Mouse (Mus musculus) forebrain, postnatal 0 days (tissue): Measurements from ENCODE around the gene Obscn. TPM values are rescaled to one million over a fixed set of nuclear protein-coding genes. Genes with fewer than 3 reads are reported as not detected.

Experiments used
- ATAC-seq: fragments of 200-750 bp; cut with Nextera tagmentation; 2 replicates; pipeline ENCODE4 v1.8.0; 2017; ENCODE audit warnings: mild to moderate bottlenecking, moderate library complexity
- DNase-seq: peaks from one replicate; pipeline ENCODE4 v3.0.0-alpha.2; 2015
- H3K27ac ChIP-seq: fragments of 300-500 bp; sonication (generic); 2 replicates; pipeline ENCODE4 v1.5.1; 2014; ENCODE audit warnings: low read depth, mild to moderate bottlenecking, antibody characterized with exemption, low read length, moderate library complexity, mixed read lengths
- H3K27me3 ChIP-seq: fragments of 300-500 bp; sonication (generic); 2 replicates; pipeline ENCODE4 v1.6.1; 2014; ENCODE audit warnings: mild to moderate bottlenecking, low read length, mixed read lengths; ENCODE audit not compliant: insufficient read depth
- H3K36me3 ChIP-seq: fragments of 300-500 bp; sonication (generic); 2 replicates; pipeline ENCODE4 v1.6.1; 2014; ENCODE audit warnings: mild to moderate bottlenecking, moderate library complexity; ENCODE audit not compliant: insufficient read depth
- H3K4me1 ChIP-seq: fragments of 300-500 bp; sonication (generic); 2 replicates; pipeline ENCODE4 v1.6.1; 2014; ENCODE audit warnings: antibody characterized with exemption; ENCODE audit not compliant: insufficient read depth
- H3K4me2 ChIP-seq: fragments of 300-500 bp; sonication (generic); 2 replicates; pipeline ENCODE4 v1.6.1; 2014; ENCODE audit warnings: low read depth, mild to moderate bottlenecking, moderate library complexity
- H3K4me3 ChIP-seq: fragments of 300-500 bp; sonication (generic); 2 replicates; pipeline ENCODE4 v1.5.1; 2014; ENCODE audit warnings: low read depth, low read length, mixed read lengths
- H3K9ac ChIP-seq: fragments of 300-500 bp; sonication (generic); 2 replicates; pipeline ENCODE4 v1.6.1; 2014; ENCODE audit warnings: mild to moderate bottlenecking
- H3K9me3 ChIP-seq: fragments of 300-500 bp; sonication (generic); 2 replicates; pipeline ENCODE4 v1.6.1; 2016; ENCODE audit warnings: low read length
- CTCF ChIP-seq: sonication (generic); IDR thresholded peaks from 2 replicates; pipeline ENCODE4 v1.5.1; 2016; ENCODE audit warnings: antibody characterized with exemption, control low read depth, low read depth
- WGBS: fragments of 180-500 bp; shearing (Covaris S2); extraction: QIAGEN DNeasy Blood & Tissue Kit; methylation state at CpG from one replicate; pipeline ENCODE4 v1.1.7; 2014; 5-methylcytosine and 5-hydroxymethylcytosine counted together
- microRNA-seq, 2 experiments: library from miRNA; unstranded; fragments of <30 nt; microRNA quantifications; one replicate each; pipeline ENCODE4; 2016
- polyA plus RNA-seq: library from polyadenylated mRNA; unstranded; fragments of >200 nt; fragmentation: Nextera tagmentation; extraction: Ambion mirVana; gene quantifications from 2 replicates; pipeline ENCODE4 v1.2.1, GENCODE M21; 2015
- total RNA-seq: library from RNA; depleted of rRNA; stranded (reverse); fragments of >200 nt; gene quantifications from 2 replicates; pipeline ENCODE4 v1.2.3, GENCODE M21; 2014; rRNA removed

Obscn gene
- total and polyA plus RNA-seq, 2 experiments from 2014 or later, result 0.31 to 1.5 TPM

GRCm38 (mm10) chr11:58949480-58950431 lies 186.4 kb downstream of the Obscn start:
- no peaks in the 10 kb centered on the region for H3K27me3 ChIP-seq
- H3K36me3 ChIP-seq, result no peaks in the 10 kb centered on the region
- peak overlapping the region; percentile 64 for H3K4me2 ChIP-seq
- no peaks in the 10 kb centered on the region for H3K9me3 ChIP-seq
- WGBS, result 2% methylated on average over 20 of the region's 20 CpGs
- ATAC-seq, result peak; percentile 72
- peak overlapping the region; percentile 98 for H3K27ac ChIP-seq
- TF ChIP-seq CTCF, result no peak
- H3K4me1 ChIP-seq, result peaks cover 9% of the 10 kb centered on the region; the same call in 1 of the 2 replicates
- H3K4me3 ChIP-seq, result peak overlapping the region; percentile 50
- DNase-seq, result peak; percentile 89
- H3K9ac ChIP-seq, result peak overlapping the region; percentile 85

GRCm38 (mm10) chr11:58948542-58949479 lies 187.4 kb downstream of the Obscn start, which contains the start of gene Hist3h2ba:
Hist3h2ba (plus strand) TSS chr11:58948920.
- WGBS, result under 1% methylated on average over 48 of the region's 48 CpGs
- Histone ChIP-seq H3K4me3 (peak within 1 kb of the TSS; percentile 50), H3K36me3 (no peaks in the 10 kb centered on the region), H3K4me2 (peak within 1 kb of the TSS; percentile 64), H3K9ac (peak within 1 kb of the TSS; percentile 85), H3K27ac (peak within 1 kb of the TSS; percentile 98), H3K27me3 (no peaks in the 10 kb centered on the region), H3K4me1 (peaks cover 9% of the 10 kb centered on the region; the same call in 1 of the 2 replicates), H3K9me3 (no peaks in the 10 kb centered on the region)
- peak; percentile 94 for DNase-seq
- peak; percentile 89 for ATAC-seq
- TF ChIP-seq CTCF, result 0 out of 2 replicates have a peak, but pooled peaks have one; percentile 22

- no peak for TF ChIP-seq CTCF
- Histone ChIP-seq H3K9me3 (no peaks in the 10 kb centered on the region), H3K36me3 (no peaks in the 10 kb centered on the region)
These were observed 188.2 kb downstream of the Obscn start for GRCm38 (mm10) chr11:58947798-58948528.

GRCm38 (mm10) chr11:58947306-58947705 lies 188.9 kb downstream of the Obscn start:
- ATAC-seq (no peak), DNase-seq (no peak)
- Histone ChIP-seq H3K27me3 (no peaks in the 10 kb centered on the region), H3K36me3 (no peaks in the 10 kb centered on the region), H3K4me3 (no peak overlapping the region), H3K4me2 (peak overlapping the region; percentile 64), H3K27ac (peak overlapping the region; percentile 98), H3K9ac (peak overlapping the region; percentile 65; the same call in 1 of the 2 replicates), H3K9me3 (no peaks in the 10 kb centered on the region), H3K4me1 (peaks cover 9% of the 10 kb centered on the region; the same call in 1 of the 2 replicates)
- WGBS, result 73% methylated on average over 3 of the region's 3 CpGs
- no peak for TF ChIP-seq CTCF

More at GRCm38 (mm10) chr11:58947798-58948528, 188.2 kb downstream of the Obscn start:
- ATAC-seq, result peak; percentile 74
- Histone ChIP-seq H3K9ac (peak overlapping the region; percentile 65), H3K27ac (peak overlapping the region; percentile 98), H3K4me3 (peak overlapping the region; percentile 50), H3K4me1 (peaks cover 9% of the 10 kb centered on the region; the same call in 1 of the 2 replicates), H3K4me2 (peak overlapping the region; percentile 64), H3K27me3 (no peaks in the 10 kb centered on the region)
- peak; percentile 88 for DNase-seq
- 4% methylated on average over 23 of the region's 23 CpGs for WGBS

Small RNA genes lying within 50 kb of the gene (microRNA-seq; reads per million reads assigned to microRNA genes)
- 0.24 to 0.39 reads per million in 2 experiments for gene Gm44313

Other genes with a start within 250 kb of the Obscn start
- gene Zfp39, start 232.2 kb downstream of the Obscn start, total RNA-seq, result 13.0 and 13.2 TPM in 2 replicates
- gene Zfp39, start 232.2 kb downstream of the Obscn start, polyA plus RNA-seq, result 4.4 and 7.0 TPM in 2 replicates
- 0.10 TPM in 1 of 2 replicates, not detected in the other for gene Btnl10, start 218.5 kb downstream of the Obscn start, total RNA-seq
- not detected in 2 replicates for gene Btnl10, start 218.5 kb downstream of the Obscn start, polyA plus RNA-seq
- gene Rnf187, start 197.5 kb downstream of the Obscn start, total RNA-seq, result 668 and 716 TPM in 2 replicates
- gene Rnf187, start 197.5 kb downstream of the Obscn start, polyA plus RNA-seq, result 583 and 608 TPM in 2 replicates
- gene Hist3h2ba, start 187.5 kb downstream of the Obscn start, total RNA-seq, result 446 and 960 TPM in 2 replicates
- gene Hist3h2ba, start 187.5 kb downstream of the Obscn start, polyA plus RNA-seq, result 111 and 146 TPM in 2 replicates
- gene Hist3h2a, start 181.7 kb downstream of the Obscn start, total RNA-seq, result 181 and 199 TPM in 2 replicates
- 58.0 and 58.7 TPM in 2 replicates for gene Hist3h2a, start 181.7 kb downstream of the Obscn start, polyA plus RNA-seq
- gene Trim17, start 181.7 kb downstream of the Obscn start, total RNA-seq, result 3.4 and 4.0 TPM in 2 replicates
- 0.65 TPM in 2 replicates for gene Trim17, start 181.7 kb downstream of the Obscn start, polyA plus RNA-seq
- 29.2 and 31.9 TPM in 2 replicates for gene Trim11, start 158.3 kb downstream of the Obscn start, total RNA-seq
- gene Trim11, start 158.3 kb downstream of the Obscn start, polyA plus RNA-seq, result 13.5 and 16.0 TPM in 2 replicates
- gene Iba57, start 27.3 kb upstream of the Obscn start, total RNA-seq, result 11.2 and 13.8 TPM in 2 replicates
- 10.8 and 11.1 TPM in 2 replicates for gene Iba57, start 27.3 kb upstream of the Obscn start, polyA plus RNA-seq
- gene Gjc2, start 46.8 kb upstream of the Obscn start, total RNA-seq, result 0.76 and 1.2 TPM in 2 replicates
- 0.19 and 0.31 TPM in 2 replicates for gene Gjc2, start 46.8 kb upstream of the Obscn start, polyA plus RNA-seq
- gene Guk1, start 55.8 kb upstream of the Obscn start, total RNA-seq, result 122 and 157 TPM in 2 replicates
- gene Guk1, start 55.8 kb upstream of the Obscn start, polyA plus RNA-seq, result 274 and 284 TPM in 2 replicates
- gene Mrpl55, start 66.1 kb upstream of the Obscn start, total RNA-seq, result 45.2 and 69.5 TPM in 2 replicates
- 124 and 131 TPM in 2 replicates for gene Mrpl55, start 66.1 kb upstream of the Obscn start, polyA plus RNA-seq
- 5.2 and 6.9 TPM in 2 replicates for gene 2310033P09Rik, start 71.9 kb upstream of the Obscn start, total RNA-seq
- 22.2 and 27.6 TPM in 2 replicates for gene 2310033P09Rik, start 71.9 kb upstream of the Obscn start, polyA plus RNA-seq
- gene Arf1, start 91.9 kb upstream of the Obscn start, total RNA-seq, result 355 and 372 TPM in 2 replicates
- gene Arf1, start 91.9 kb upstream of the Obscn start, polyA plus RNA-seq, result 685 and 714 TPM in 2 replicates
- gene Wnt3a, start 154.3 kb upstream of the Obscn start, total RNA-seq, result 0.31 and 0.52 TPM in 2 replicates
- gene Wnt3a, start 154.3 kb upstream of the Obscn start, polyA plus RNA-seq, result 0.19 and 0.29 TPM in 2 replicates
- 1.9 and 5.6 TPM in 2 replicates for gene Wnt9a, start 170.5 kb upstream of the Obscn start, total RNA-seq
- gene Wnt9a, start 170.5 kb upstream of the Obscn start, polyA plus RNA-seq, result 2.1 and 2.6 TPM in 2 replicates
- gene Prss38, start 239.3 kb upstream of the Obscn start, total RNA-seq, result not detected in 2 replicates
- 0.12 TPM in 1 of 2 replicates, not detected in the other for gene Prss38, start 239.3 kb upstream of the Obscn start, polyA plus RNA-seq